Mouse (Mus musculus) ES-E14 (cell line): ENCODE data around the gene Palm3. TPM values are rescaled to one million over a fixed set of nuclear protein-coding genes. Genes with fewer than 3 reads are reported as not detected.

ENCODE experiments used
- DNase-seq: peaks from one replicate; pipeline ENCODE4 v3.0.0-alpha.2; 2013; ENCODE audit warnings: low read depth, low spot score
- H3K27ac ChIP-seq: 2 replicates; pipeline ENCODE4 v1.5.1; 2012; ENCODE audit warnings: low read depth, mild to moderate bottlenecking, low read length, moderate library complexity, mixed read lengths; ENCODE audit not compliant: poor library complexity, insufficient read depth, severe bottlenecking
- H3K36me3 ChIP-seq: 2 replicates; pipeline ENCODE4 v1.6.1; 2012; ENCODE audit warnings: mild to moderate bottlenecking, low read length, moderate library complexity, mixed read lengths; ENCODE audit not compliant: control insufficient read depth, poor library complexity, insufficient read depth, severe bottlenecking
- H3K4me1 ChIP-seq, 2 experiments: fragments of 150-350 bp in 1 of 2; sonication (generic) in 1 of 2; 2 replicates each; pipeline ENCODE4 v1.6.1; 2012; ENCODE audit warnings: low read length in 2 of 2, mild to moderate bottlenecking in 1 of 2, mixed read lengths in 1 of 2; ENCODE audit not compliant: control insufficient read depth in 2 of 2, insufficient read depth in 2 of 2, poor library complexity in 1 of 2
- H3K4me3 ChIP-seq, 2 experiments: fragments of 150-350 bp in 1 of 2; sonication (generic) in 1 of 2; 2 replicates each; pipeline ENCODE4 v1.5.1; 2012; ENCODE audit warnings: low read length in 2 of 2, low read depth in 1 of 2, mild to moderate bottlenecking in 1 of 2, mixed read lengths in 1 of 2; ENCODE audit not compliant: insufficient read depth in 1 of 2, poor library complexity in 1 of 2, severe bottlenecking in 1 of 2
- H3K9ac ChIP-seq: 2 replicates; pipeline ENCODE4 v1.6.1; 2012; ENCODE audit warnings: low read depth, mild to moderate bottlenecking, low read length, mixed read lengths; ENCODE audit not compliant: poor library complexity, insufficient read depth, severe bottlenecking
- H3K9me3 ChIP-seq: fragments of 150-350 bp; sonication (generic); 2 replicates; pipeline ENCODE4 v1.6.1; 2012; ENCODE audit warnings: low read depth, mild to moderate bottlenecking, low read length; ENCODE audit not compliant: control insufficient read depth, insufficient read depth
- CHD2 ChIP-seq: IDR thresholded peaks from 2 replicates; pipeline ENCODE4 v1.6.1; 2014; ENCODE audit warnings: mild to moderate bottlenecking, low read depth, low read length, inconsistent platforms
- HCFC1 ChIP-seq: IDR thresholded peaks from 2 replicates; pipeline ENCODE4 v1.6.1; 2012; ENCODE audit warnings: low read length, inconsistent platforms, borderline replicate concordance; ENCODE audit not compliant: insufficient read depth
- MAFK ChIP-seq: IDR thresholded peaks from 2 replicates; pipeline ENCODE4 v1.6.1; 2014; ENCODE audit warnings: mild to moderate bottlenecking, low read depth, low read length, inconsistent platforms; ENCODE audit not compliant: insufficient read depth
- ZC3H11A ChIP-seq: IDR thresholded peaks from 2 replicates; pipeline ENCODE4 v1.6.1; 2012; ENCODE audit warnings: low read depth, mild to moderate bottlenecking, inconsistent platforms, low read length, borderline replicate concordance
- ZNF384 ChIP-seq: IDR thresholded peaks from 2 replicates; pipeline ENCODE4 v1.6.1; 2012; ENCODE audit warnings: low read depth, low read length, inconsistent platforms
- in situ Hi-C, 2 experiments: fragments of 600-800 bp; cut with MboI; formaldehyde crosslinking; loops; one replicate each; pipeline ENCODE4 v1.15.1; 2025; ENCODE audit warnings: low sequenced_read_pairs in 2 of 2, inconsistent platforms in 1 of 2; ENCODE audit not compliant: unreplicated experiment in 2 of 2
- total RNA-seq: library from RNA; depleted of rRNA; stranded (reverse); fragments of 300-350 nt; gene quantifications from 2 replicates; pipeline ENCODE4 v1.2.3, GENCODE M21; 2012

Palm3 gene
- total RNA-seq, 1 experiment: 29.0 TPM

- H3K27ac ChIP-seq: no peak overlapping the region
- H3K9ac ChIP-seq: no peak overlapping the region
- H3K4me1 ChIP-seq: peaks cover 0 to 3% of the 10 kb centered on the region in 2 experiments; a peak in 1 of 4 replicates
- H3K9me3 ChIP-seq: no peaks in the 10 kb centered on the region
- no peak for DNase-seq
- no peak overlapping the region for H3K4me3 ChIP-seq
- in situ Hi-C loops: no loop called here
- no peaks in the 10 kb centered on the region for H3K36me3 ChIP-seq
- TF ChIP-seq HCFC1 (no peak), CHD2 (no peak), MAFK (no peak), ZC3H11A (no peak)
These were observed 39.0 kb downstream of the Palm3 start for GRCm38 (mm10) chr8:84060245-84060644.

GRCm38 (mm10) chr8:84063861-84064610 is 42.8 kb downstream of the Palm3 start:
- Histone ChIP-seq H3K9ac (no peak overlapping the region), H3K36me3 (no peaks in the 10 kb centered on the region), H3K4me1 (peaks cover 3 to 7% of the 10 kb centered on the region in 2 experiments; a peak in 3 of 4 replicates), H3K9me3 (no peaks in the 10 kb centered on the region), H3K4me3 (no peak overlapping the region), H3K27ac (no peak overlapping the region)
- TF ChIP-seq ZNF384 (no peak), MAFK (no peak), HCFC1 (no peak), ZC3H11A (no peak), CHD2 (no peak)
- no peak for DNase-seq
- in situ Hi-C loops: no loop called here

GRCm38 (mm10) chr8:84065037-84065436 is 43.8 kb downstream of the Palm3 start, which contains the start of gene Gm10643:
Gm10643 (minus strand) TSS chr8:84065137.
- no peak for TF ChIP-seq ZNF384
- no peak for TF ChIP-seq HCFC1
- no peak for TF ChIP-seq CHD2
- no peak for TF ChIP-seq ZC3H11A
- TF ChIP-seq MAFK: no peak
- Histone ChIP-seq H3K4me1 (peaks cover 3 to 10% of the 10 kb centered on the region in 2 experiments; a peak in 3 of 4 replicates), H3K9me3 (no peaks in the 10 kb centered on the region), H3K36me3 (no peaks in the 10 kb centered on the region), H3K27ac (peak within 1 kb of the TSS; percentile 61), H3K9ac (peak within 1 kb of the TSS; percentile 82), H3K4me3 (peak within 1 kb of the TSS; percentile 68 to 78)
- no peak for DNase-seq
- in situ Hi-C loops: no loop called here

- H3K4me1 ChIP-seq: peaks cover 3 to 10% of the 10 kb centered on the region in 2 experiments; a peak in 3 of 4 replicates
- no peaks in the 10 kb centered on the region for H3K9me3 ChIP-seq
- TF ChIP-seq HCFC1 (no peak), ZNF384 (peak; percentile 66)
- H3K9ac ChIP-seq: peak overlapping the region; percentile 82
- peak overlapping the region; percentile 61 for H3K27ac ChIP-seq
- in situ Hi-C loops: no loop called here
- no peaks in the 10 kb centered on the region for H3K36me3 ChIP-seq
- no peak for DNase-seq
- peak overlapping the region; percentile 68 to 78 for H3K4me3 ChIP-seq
These were observed 44.3 kb downstream of the Palm3 start for GRCm38 (mm10) chr8:84065457-84066072.
